Mouse (Mus musculus) midbrain, postnatal 0 days (tissue): ENCODE measurements at regions not wholly inside any gene's neighbourhood (a gene's known extent, or its start where the extent isn't known, plus 50 kb on each side); places are given as distances from the start of the nearest gene placed in this dataset.

Experiments
- ATAC-seq: fragments of 200-750 bp; cut with Nextera tagmentation; 2 replicates; pipeline ENCODE4 v1.8.0; 2017; ENCODE audit warnings: moderate number of reproducible peaks, mild to moderate bottlenecking, moderate TSS enrichment, moderate library complexity; ENCODE audit not compliant: low FRiP score
- DNase-seq: peaks from one replicate; pipeline ENCODE4 v3.0.0-alpha.2; 2015; ENCODE audit warnings: low spot score
- H3K27ac ChIP-seq: fragments of 300-500 bp; sonication (generic); 2 replicates; pipeline ENCODE4 v1.5.1; 2014; ENCODE audit warnings: low read depth, mild to moderate bottlenecking, low read length, mixed read lengths
- H3K27me3 ChIP-seq: fragments of 300-500 bp; sonication (generic); 2 replicates; pipeline ENCODE4 v1.6.1; 2014; ENCODE audit warnings: low read length, control low read depth, mixed read lengths; ENCODE audit not compliant: insufficient read depth
- H3K36me3 ChIP-seq: fragments of 300-500 bp; sonication (generic); 2 replicates; pipeline ENCODE4 v1.6.1; 2014; ENCODE audit warnings: low read length, control low read depth, mixed read lengths; ENCODE audit not compliant: insufficient read depth
- H3K4me1 ChIP-seq: fragments of 300-500 bp; sonication (generic); 2 replicates; pipeline ENCODE4 v1.6.1; 2014; ENCODE audit warnings: mild to moderate bottlenecking, control low read depth, antibody characterized with exemption, low read length, mixed read lengths; ENCODE audit not compliant: insufficient read depth
- H3K4me2 ChIP-seq: fragments of 300-500 bp; sonication (generic); 2 replicates; pipeline ENCODE4 v1.6.1; 2014; ENCODE audit warnings: low read depth, mild to moderate bottlenecking, low read length, mixed read lengths; ENCODE audit not compliant: poor library complexity, severe bottlenecking
- H3K4me3 ChIP-seq: fragments of 300-500 bp; sonication (generic); 2 replicates; pipeline ENCODE4 v1.5.1; 2014; ENCODE audit warnings: low read depth, mild to moderate bottlenecking, low read length, moderate library complexity
- H3K9ac ChIP-seq: fragments of 300-500 bp; sonication (generic); replicated peaks from 2 replicates; pipeline ENCODE4 v1.6.1; 2014; ENCODE audit warnings: mild to moderate bottlenecking, low read length, moderate library complexity, mixed read lengths; ENCODE audit not compliant: poor library complexity, severe bottlenecking
- H3K9me3 ChIP-seq: fragments of 300-500 bp; sonication (generic); 2 replicates; pipeline ENCODE4 v1.6.1; 2016; ENCODE audit warnings: low read length, control low read depth
- CTCF ChIP-seq: IDR thresholded peaks from 2 replicates; pipeline ENCODE4 v1.5.1; 2016; ENCODE audit warnings: antibody characterized with exemption, mild to moderate bottlenecking
- WGBS: fragments of 180-500 bp; shearing (Covaris S2); extraction: QIAGEN DNeasy Blood & Tissue Kit; methylation state at CpG from one replicate; pipeline ENCODE4 v1.1.7; 2014; 5-methylcytosine and 5-hydroxymethylcytosine counted together

- no peaks in the 10 kb centered on the region for H3K9me3 ChIP-seq
- no peaks in the 10 kb centered on the region for H3K36me3 ChIP-seq
- no peak overlapping the region for H3K9ac ChIP-seq
- no peak overlapping the region for H3K4me3 ChIP-seq
- TF ChIP-seq CTCF = no peak
- no peaks in the 10 kb centered on the region for H3K27me3 ChIP-seq
- no peaks in the 10 kb centered on the region for H3K4me1 ChIP-seq
- H3K27ac ChIP-seq = no peak overlapping the region
- no peak overlapping the region for H3K4me2 ChIP-seq
- ATAC-seq (no peak), DNase-seq (no peak)
- WGBS = 73% methylated on average over 4 of the region's 4 CpGs
Observed at GRCm38 (mm10) chr1:182690323-182690722, 58.7 kb downstream of the Ccdc185 start.

GRCm38 (mm10) chr1:182689741-182690140 lies 59.2 kb downstream of the Ccdc185 start:
- Histone ChIP-seq H3K36me3 (no peaks in the 10 kb centered on the region), H3K4me2 (no peak overlapping the region), H3K27ac (no peak overlapping the region), H3K9me3 (no peaks in the 10 kb centered on the region), H3K4me3 (no peak overlapping the region), H3K4me1 (no peaks in the 10 kb centered on the region), H3K27me3 (no peaks in the 10 kb centered on the region), H3K9ac (no peak overlapping the region)
- 74% methylated on average over 6 of the region's 6 CpGs for WGBS
- ATAC-seq (no peak), DNase-seq (no peak)
- TF ChIP-seq CTCF = no peak

DNA sequence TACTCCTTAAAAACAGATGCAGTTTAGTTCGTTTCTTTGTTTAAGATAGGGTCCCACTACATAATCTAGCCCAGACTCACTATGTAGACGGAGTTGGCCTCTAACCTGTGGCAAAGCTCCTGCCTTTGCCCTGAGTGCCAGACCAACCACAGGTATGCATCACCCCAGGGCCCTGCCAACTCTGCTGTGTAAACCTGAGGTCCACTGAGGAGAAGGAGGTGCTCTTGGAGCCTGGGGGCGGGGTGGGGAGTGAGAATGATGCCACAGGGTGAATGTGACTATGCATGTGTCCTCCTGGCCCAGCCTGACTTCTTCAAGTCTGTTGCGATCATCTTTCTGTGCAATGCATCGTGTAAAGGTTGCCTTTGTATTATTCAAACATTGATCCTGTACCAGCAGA lies 61.8 kb downstream of the Ccdc185 start:
- Histone ChIP-seq H3K27me3 (no peaks in the 10 kb centered on the region), H3K4me1 (no peaks in the 10 kb centered on the region; the same call in 1 of the 2 replicates), H3K27ac (no peak overlapping the region; the same call in 1 of the 2 replicates), H3K4me2 (no peak overlapping the region), H3K9me3 (no peaks in the 10 kb centered on the region), H3K36me3 (no peaks in the 10 kb centered on the region), H3K9ac (no peak overlapping the region), H3K4me3 (no peak overlapping the region)
- ATAC-seq (no peak), DNase-seq (no peak)
- WGBS = 75% methylated on average over 5 of the region's 5 CpGs
- TF ChIP-seq CTCF = no peak

DNA sequence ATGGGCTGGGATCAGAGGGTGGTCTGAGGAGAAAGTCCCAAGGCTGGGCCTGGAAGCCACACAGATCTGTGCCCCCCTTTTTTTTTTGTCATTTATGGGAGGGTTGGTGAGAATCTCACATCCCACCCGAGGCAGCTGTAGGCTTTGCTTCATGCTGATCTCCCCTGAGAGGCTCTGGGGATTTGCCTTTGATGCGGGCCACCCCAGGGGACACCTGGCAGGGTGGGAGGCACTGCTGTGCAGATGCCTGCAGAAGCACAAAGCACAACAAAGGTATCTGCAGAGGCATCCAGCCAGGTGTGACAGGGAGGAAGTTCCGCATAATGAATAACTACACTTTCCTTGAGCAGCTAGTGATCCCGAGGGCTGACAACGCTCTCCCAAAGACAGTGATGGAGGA lies 62.7 kb downstream of the Ccdc185 start:
- Histone ChIP-seq H3K27me3 (no peaks in the 10 kb centered on the region), H3K27ac (peak overlapping the region; percentile 12; the same call in 1 of the 2 replicates), H3K9me3 (no peaks in the 10 kb centered on the region), H3K4me2 (no peak overlapping the region), H3K36me3 (no peaks in the 10 kb centered on the region), H3K9ac (no peak overlapping the region), H3K4me3 (no peak overlapping the region), H3K4me1 (no peaks in the 10 kb centered on the region; the same call in 1 of the 2 replicates)
- peak; percentile 52; the same call in 1 of the 2 replicates for ATAC-seq
- no peak for DNase-seq
- 23% methylated on average over 5 of the region's 5 CpGs for WGBS
- TF ChIP-seq CTCF = no peak

GRCm38 (mm10) chr1:182682591-182683252 lies 66.3 kb downstream of the Ccdc185 start:
- H3K4me2 ChIP-seq = no peak overlapping the region
- H3K27me3 ChIP-seq = no peaks in the 10 kb centered on the region
- no peaks in the 10 kb centered on the region for H3K36me3 ChIP-seq
- no peak overlapping the region for H3K4me3 ChIP-seq
- H3K4me1 ChIP-seq = no peaks in the 10 kb centered on the region; the same call in 1 of the 2 replicates
- ATAC-seq (no peak), DNase-seq (peak; percentile 80)
- WGBS = 41% methylated on average over 14 of the region's 14 CpGs
- H3K9me3 ChIP-seq = no peaks in the 10 kb centered on the region
- no peak overlapping the region for H3K9ac ChIP-seq
- H3K27ac ChIP-seq = no peak overlapping the region
- no peak for TF ChIP-seq CTCF
